Mouse (Mus musculus) heart, adult 2 months (tissue): ENCODE results near the gene Stkld1. TPM values are rescaled to one million over a fixed set of nuclear protein-coding genes. Genes with fewer than 3 reads are reported as not detected.
"Not testable (repeated sequence)": the region's sequence is repeated elsewhere in the genome, so short reads cannot be mapped to it uniquely, and the experiment has no call there.

Experiments
- DNase-seq, 2 experiments: peaks; one replicate each; pipeline ENCODE4 v3.0.0; 2021
- H3K27ac ChIP-seq: fragments of 200-600 bp; 2 replicates; pipeline ENCODE4 v1.8.1; 2022
- H3K27me3 ChIP-seq: fragments of 200-500 bp; 2 replicates; pipeline ENCODE4 v1.6.1; 2012; ENCODE audit warnings: mild to moderate bottlenecking, low read length, inconsistent platforms, mixed read lengths; ENCODE audit not compliant: control insufficient read depth, insufficient read depth
- H3K36me3 ChIP-seq: fragments of 200-500 bp; 2 replicates; pipeline ENCODE4 v1.6.1; 2012; ENCODE audit warnings: low read length, inconsistent platforms; ENCODE audit not compliant: control insufficient read depth, insufficient read depth
- H3K4me1 ChIP-seq: fragments of 200-500 bp; 2 replicates; pipeline ENCODE4 v1.6.1; 2011; ENCODE audit warnings: low read length; ENCODE audit not compliant: control insufficient read depth, insufficient read depth
- H3K4me3 ChIP-seq: fragments of 200-600 bp; 2 replicates; pipeline ENCODE4 v1.8.1; 2022
- H3K79me2 ChIP-seq: fragments of 200-500 bp; replicated peaks from 2 replicates; pipeline ENCODE4 v1.6.1; 2012; ENCODE audit warnings: mild to moderate bottlenecking, inconsistent platforms, low read length, moderate library complexity, mixed read lengths; ENCODE audit not compliant: control insufficient read depth, insufficient read depth
- H3K9ac ChIP-seq: fragments of 200-500 bp; 2 replicates; pipeline ENCODE4 v1.6.1; 2012; ENCODE audit warnings: low read depth, mild to moderate bottlenecking, control low read depth, inconsistent platforms, low read length, mixed read lengths
- CTCF ChIP-seq: fragments of 200-600 bp; IDR thresholded peaks from 2 replicates; pipeline ENCODE4 v1.8.1; 2022; ENCODE audit warnings: antibody characterized with exemption, mild to moderate bottlenecking, moderate library complexity
- EP300 ChIP-seq: fragments of 200-500 bp; IDR thresholded peaks from 2 replicates; pipeline ENCODE4 v1.6.1; 2011; ENCODE audit warnings: low read depth, low read length, control low read depth; ENCODE audit not compliant: insufficient read depth
- POLR2A ChIP-seq: fragments of 200-500 bp; IDR thresholded peaks from 2 replicates; pipeline ENCODE4 v1.6.1; 2011; ENCODE audit warnings: mild to moderate bottlenecking, low read depth, low read length, control low read depth; ENCODE audit not compliant: insufficient read depth
- WGBS: fragments of 180-500 bp; shearing (Covaris S2); methylation state at CpG from one replicate; pipeline ENCODE4 v1.1.7; 2018; 5-methylcytosine and 5-hydroxymethylcytosine counted together
- intact Hi-C: fragments of 180-260 bp; cut with DNase I; formaldehyde crosslinking; loops from one replicate; pipeline ENCODE4 v1.15.1; 2025
- long read RNA-seq: library from polyadenylated mRNA; stranded (forward); transcript quantifications from one replicate; pipeline ENCODE4 v2.0.0, GENCODE M21; 2021
- polyA plus RNA-seq: library from polyadenylated mRNA; depleted of rRNA; stranded (reverse); fragments of >200 nt; gene quantifications from 2 replicates; pipeline ENCODE4 v1.2.3, GENCODE M21; 2012; rRNA removed
- total RNA-seq, 2 experiments: library from RNA; stranded (reverse); gene quantifications; 2 replicates each; pipeline ENCODE4 v1.2.3; 2021

Stkld1 gene
- not detected for total RNA-seq
- 0.06 TPM in 1 of 2 replicates, not detected in the other for polyA plus RNA-seq
- long read RNA-seq, result 0 reads

GRCm38 (mm10) chr2:26933304-26934055 lies at the start of gene Stkld1, which contains the start of gene Surf4:
Gene Stkld1 (plus strand): TSS chr2:26934047.
Gene Surf4 (minus strand): TSS chr2:26933928.
- H3K36me3 ChIP-seq, result peaks cover 2% of the 10 kb centered on the region; the same call in 1 of the 2 replicates
- H3K4me1 ChIP-seq, result peaks cover 8% of the 10 kb centered on the region
- peak within 1 kb of the TSS; percentile 92 for H3K27ac ChIP-seq
- peak; percentile 95 to 97 for DNase-seq
- no peaks in the 10 kb centered on the region for H3K27me3 ChIP-seq
- peak; percentile 27 for TF ChIP-seq CTCF
- TF ChIP-seq POLR2A, result peak; percentile 77
- no peak for TF ChIP-seq EP300
- intact Hi-C loops, result loop anchor here (5.0 to 10.0 kb wide), 2 partner anchors 79 to 301 kb away; no protein-coding TSS in a partner anchor
- H3K4me3 ChIP-seq, result peak within 1 kb of the TSS; percentile 67
- under 1% methylated on average over 60 of the region's 70 CpGs for WGBS
- peaks cover 3% of the 10 kb centered on the region; the same call in 1 of the 2 replicates for H3K79me2 ChIP-seq
- peak within 1 kb of the TSS; percentile 99 for H3K9ac ChIP-seq

- H3K4me3 ChIP-seq, H3K36me3 ChIP-seq, H3K4me1 ChIP-seq, DNase-seq, H3K9ac ChIP-seq, H3K27me3 ChIP-seq, intact Hi-C loops, H3K27ac ChIP-seq, H3K79me2 ChIP-seq: not testable (repeated sequence)
- 96% methylated on average over 2 of the region's 2 CpGs for WGBS
Observed at GRCm38 (mm10) chr2:26885541-26885940, 48.3 kb upstream of the Stkld1 start.

- DNase-seq, H3K4me1 ChIP-seq, H3K36me3 ChIP-seq, intact Hi-C loops, H3K9ac ChIP-seq, H3K79me2 ChIP-seq, H3K27me3 ChIP-seq, H3K27ac ChIP-seq, H3K4me3 ChIP-seq: not testable (repeated sequence)
- 78% methylated on average over 4 of the region's 4 CpGs for WGBS
Observed at GRCm38 (mm10) chr2:26886170-26886569, 47.7 kb upstream of the Stkld1 start.

GRCm38 (mm10) chr2:26895898-26896297 lies 37.9 kb upstream of the Stkld1 start:
- Histone ChIP-seq H3K4me3 (no peak overlapping the region), H3K27ac (no peak overlapping the region), H3K27me3 (no peaks in the 10 kb centered on the region), H3K9ac (no peak overlapping the region), H3K79me2 (no peaks in the 10 kb centered on the region), H3K4me1 (no peaks in the 10 kb centered on the region), H3K36me3 (no peaks in the 10 kb centered on the region; the same call in 1 of the 2 replicates)
- intact Hi-C loops, result no loop called here
- TF ChIP-seq POLR2A, result no peak
- WGBS, result 86% methylated on average over 4 of the region's 4 CpGs
- no peak for DNase-seq

GRCm38 (mm10) chr2:26900731-26901130 lies 33.1 kb upstream of the Stkld1 start:
- Histone ChIP-seq H3K79me2 (no peaks in the 10 kb centered on the region), H3K9ac (no peak overlapping the region), H3K36me3 (no peaks in the 10 kb centered on the region; the same call in 1 of the 2 replicates), H3K27ac (no peak overlapping the region), H3K4me3 (no peak overlapping the region), H3K27me3 (no peaks in the 10 kb centered on the region), H3K4me1 (peaks cover 6% of the 10 kb centered on the region)
- DNase-seq, result no peak
- intact Hi-C loops, result loop anchor here (10.0 kb wide), 2 partner anchors 256 to 456 kb away; partner anchors contain the start of gene Sec16a
- 20% methylated on average over 1 of the region's 1 CpGs for WGBS
- TF ChIP-seq EP300 (no peak), CTCF (no peak), POLR2A (no peak)

- no peak for TF ChIP-seq CTCF
- TF ChIP-seq POLR2A, result no peak
- no peak for TF ChIP-seq EP300
- H3K4me1 ChIP-seq, result peaks cover 6% of the 10 kb centered on the region
- no peaks in the 10 kb centered on the region for H3K79me2 ChIP-seq
- intact Hi-C loops, result loop anchor here (2.0 to 10.0 kb wide), 3 partner anchors 63 to 457 kb away; partner anchors contain the start of genes Rexo4 and Sec16a
- peak overlapping the region; percentile 83; the same call in 1 of the 2 replicates for H3K27ac ChIP-seq
- 9% methylated on average over 7 of the region's 7 CpGs for WGBS
- H3K9ac ChIP-seq, result peak overlapping the region; percentile 15; the same call in 1 of the 2 replicates
- peak overlapping the region; percentile 75 for H3K4me3 ChIP-seq
- DNase-seq, result no peak
- H3K27me3 ChIP-seq, result no peaks in the 10 kb centered on the region
- no peaks in the 10 kb centered on the region; the same call in 1 of the 2 replicates for H3K36me3 ChIP-seq
Observed at GRCm38 (mm10) chr2:26901834-26902400, 31.9 kb upstream of the Stkld1 start.
